Mouse (Mus musculus) lung, adult 2 months (tissue): ENCODE data around the gene Pafah1b2.

ENCODE experiments used
- CTCF ChIP-seq: fragments of 200-500 bp; IDR thresholded peaks from 2 replicates; pipeline ENCODE4 v1.5.1; 2011; ENCODE audit warnings: mild to moderate bottlenecking, low read length, control low read depth; ENCODE audit not compliant: insufficient read depth
- POLR2A ChIP-seq: fragments of 200-500 bp; IDR thresholded peaks from 2 replicates; pipeline ENCODE4 v1.6.1; 2011; ENCODE audit warnings: low read depth, mild to moderate bottlenecking, control low read depth, low read length, borderline replicate concordance; ENCODE audit errors: extremely low read depth

DNA sequence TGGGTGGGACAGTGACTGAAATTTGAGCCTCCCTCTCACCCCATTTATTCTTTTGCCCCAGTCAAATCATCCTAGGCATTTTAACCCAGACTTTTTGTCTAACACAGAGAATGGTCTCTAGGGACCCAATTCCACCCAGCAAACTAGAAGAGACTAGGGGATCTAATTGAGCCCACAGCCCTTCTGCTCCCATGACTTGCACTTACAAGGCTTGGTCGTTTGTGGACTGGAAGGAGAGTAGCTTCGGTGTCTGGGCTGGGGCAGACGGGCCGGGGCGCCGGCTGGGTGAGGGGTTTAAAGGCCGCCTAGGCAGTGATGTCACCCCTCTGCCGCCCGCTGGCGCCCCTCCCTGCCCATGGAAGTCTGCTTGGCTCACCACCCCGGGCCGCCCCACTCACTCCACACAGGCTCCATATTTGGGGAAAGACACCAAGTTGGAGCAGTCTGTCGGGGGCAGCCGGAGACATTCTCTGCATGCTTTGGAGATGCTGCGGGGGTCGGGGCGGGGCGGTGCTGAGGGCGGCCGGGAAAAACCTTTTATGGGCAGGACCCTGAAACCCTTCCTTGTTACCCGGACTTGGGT is 76.8 kb downstream of the Pafah1b2 start, which contains the start of gene Tagln:
- no peak for TF ChIP-seq CTCF
- no peak for TF ChIP-seq POLR2A
